10 mouse cellular contexts compared by ENCODE assay signal in the genomic region with DNA sequence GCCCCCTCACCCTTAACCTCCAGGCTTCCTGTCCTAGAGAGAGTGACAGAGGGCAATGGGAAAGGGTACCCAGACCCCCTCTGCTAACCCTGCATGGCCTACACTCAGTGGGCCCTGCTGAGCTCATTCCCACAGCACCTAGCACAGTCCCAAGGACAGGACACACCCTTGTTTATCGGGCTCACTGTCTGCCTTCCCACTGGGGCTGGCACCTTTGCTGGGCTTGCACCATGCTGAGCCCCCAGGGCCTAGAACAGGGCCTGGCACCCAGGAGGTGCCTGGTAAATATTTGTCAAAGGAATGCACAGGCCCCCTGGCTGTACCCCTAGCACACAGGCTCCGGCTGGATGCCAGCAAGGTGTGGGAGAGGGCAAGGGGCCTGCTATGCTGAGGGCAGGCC. TPM values are rescaled to one million over a fixed set of nuclear protein-coding genes. Genes with fewer than 3 reads are reported as not detected.
DNase-seq lines count a peak whose midpoint lies in the region; ATAC-seq and TF ChIP-seq lines count a peak whose summit lies in the region.
"Had no signal": no experiment of that assay in that cellular context is flagged by ENCODE, and none has a peak within 500 bp of the region (broad histone marks: within the 10 kb centered on the region; RNA-seq: fewer than 3 reads in every experiment).

No protein-coding gene starts in this region.

- DNase-seq in embryonic facial prominence, embryonic 10.5 days (ENCODE audit: low spot score), result no peak
- no peak for DNase-seq in hindbrain, embryonic 11.5 days (ENCODE audit: low spot score)
- DNase-seq in thymus, adult 2 months, result no peak
- DNase-seq in adrenal gland, adult 2 months, result no peak
- DNase-seq: lung, postnatal 36 days had no signal

- H3K4me1 ChIP-seq in embryonic facial prominence, embryonic 13.5 days, result peaks cover 81% of the 10 kb centered on the region
- H3K4me1 ChIP-seq in embryonic facial prominence, embryonic 10.5 days, result peaks cover 14% of the 10 kb centered on the region
- H3K4me1 ChIP-seq in hindbrain, embryonic 16.5 days (ENCODE audit: control insufficient read depth, insufficient read depth, low read depth, low read length), result peaks cover 55% of the 10 kb centered on the region
- no peaks in the 10 kb centered on the region for H3K4me1 ChIP-seq in hindbrain, embryonic 11.5 days (replicated peaks; ENCODE audit: control insufficient read depth, insufficient read depth, low read length)
- peaks cover 62% of the 10 kb centered on the region for H3K4me1 ChIP-seq in brown adipose tissue, adult 24 weeks (ENCODE audit: control insufficient read depth, insufficient read depth, insufficient read length, low read length)
- H3K4me1 ChIP-seq in forebrain, embryonic 16.5 days (replicated peaks; ENCODE audit: control insufficient read depth, insufficient read depth, low read length), result peaks cover 89% of the 10 kb centered on the region
- no peaks in the 10 kb centered on the region for H3K4me1 ChIP-seq in thymus, adult 2 months (replicated peaks; ENCODE audit: control insufficient read depth, insufficient read depth, low read length)

- peak overlapping the region; percentile 51; the same call in 1 of the 2 replicates for H3K27ac ChIP-seq in embryonic facial prominence, embryonic 13.5 days
- H3K27ac ChIP-seq in embryonic facial prominence, embryonic 10.5 days (replicated peaks), result no peak overlapping the region
- peak overlapping the region; percentile 55; the same call in 1 of the 2 replicates for H3K27ac ChIP-seq in hindbrain, embryonic 16.5 days (ENCODE audit: low read depth, low read length)
- no peak overlapping the region for H3K27ac ChIP-seq in hindbrain, embryonic 11.5 days (ENCODE audit: low read depth, low read length)
- peak overlapping the region; percentile 52 for H3K27ac ChIP-seq in brown adipose tissue, adult 24 weeks (replicated peaks; ENCODE audit: low read depth, low read length)
- peak overlapping the region; percentile 89 for H3K27ac ChIP-seq in forebrain, embryonic 16.5 days (ENCODE audit: low read length)
- no peak overlapping the region for H3K27ac ChIP-seq in thymus, adult 2 months (ENCODE audit: control insufficient read depth, insufficient read depth, low read length)

- H3K36me3 ChIP-seq in embryonic facial prominence, embryonic 13.5 days, result peaks cover 3% of the 10 kb centered on the region; the same call in 1 of the 2 replicates
- H3K36me3 ChIP-seq in embryonic facial prominence, embryonic 10.5 days (replicated peaks), result no peaks in the 10 kb centered on the region
- H3K36me3 ChIP-seq in hindbrain, embryonic 16.5 days (ENCODE audit: control insufficient read depth, insufficient read depth, low read length), result no peaks in the 10 kb centered on the region
- no peaks in the 10 kb centered on the region for H3K36me3 ChIP-seq in hindbrain, embryonic 11.5 days (ENCODE audit: control insufficient read depth, insufficient read depth, low read length)
- H3K36me3 ChIP-seq in forebrain, embryonic 16.5 days (ENCODE audit: control insufficient read depth, insufficient read depth), result no peaks in the 10 kb centered on the region
- H3K36me3 ChIP-seq in thymus, adult 2 months (ENCODE audit: control insufficient read depth, insufficient read depth, low read length), result no peaks in the 10 kb centered on the region

- peaks cover 95% of the 10 kb centered on the region for H3K27me3 ChIP-seq in embryonic facial prominence, embryonic 13.5 days
- H3K27me3 ChIP-seq in embryonic facial prominence, embryonic 10.5 days (replicated peaks; ENCODE audit: low read depth, poor library complexity, severe bottlenecking), result peaks cover 100% of the 10 kb centered on the region
- H3K27me3 ChIP-seq in hindbrain, embryonic 16.5 days (replicated peaks; ENCODE audit: control insufficient read depth, insufficient read depth, low read length), result peaks cover 38% of the 10 kb centered on the region
- H3K27me3 ChIP-seq in hindbrain, embryonic 11.5 days (ENCODE audit: control insufficient read depth, insufficient read depth, low read length), result peaks cover 93% of the 10 kb centered on the region
- H3K27me3 ChIP-seq in forebrain, embryonic 16.5 days (replicated peaks; ENCODE audit: control insufficient read depth, insufficient read depth, low read length), result peaks cover 2% of the 10 kb centered on the region
- no peaks in the 10 kb centered on the region for H3K27me3 ChIP-seq in thymus, adult 2 months (ENCODE audit: control insufficient read depth, insufficient read depth, low read length)

- WGBS in embryonic facial prominence, embryonic 13.5 days, result 60% methylated on average over 2 of the region's 2 CpGs
- WGBS in embryonic facial prominence, embryonic 10.5 days, result 67% methylated on average over 2 of the region's 2 CpGs
- 49% methylated on average over 2 of the region's 2 CpGs for WGBS in hindbrain, embryonic 16.5 days
- 59% methylated on average over 2 of the region's 2 CpGs for WGBS in hindbrain, embryonic 11.5 days
- 53% methylated on average over 2 of the region's 2 CpGs for WGBS in forebrain, embryonic 16.5 days
- WGBS in thymus, adult 2 months, result 94% methylated on average over 2 of the region's 2 CpGs

- no peaks in the 10 kb centered on the region for H3K9me3 ChIP-seq in embryonic facial prominence, embryonic 13.5 days
- no peaks in the 10 kb centered on the region for H3K9me3 ChIP-seq in embryonic facial prominence, embryonic 10.5 days
- H3K9me3 ChIP-seq in hindbrain, embryonic 16.5 days (ENCODE audit: control insufficient read depth, low read length), result no peaks in the 10 kb centered on the region
- no peaks in the 10 kb centered on the region for H3K9me3 ChIP-seq in hindbrain, embryonic 11.5 days (ENCODE audit: control insufficient read depth, low read length)
- no peaks in the 10 kb centered on the region for H3K9me3 ChIP-seq in forebrain, embryonic 16.5 days (ENCODE audit: control insufficient read depth, low read length)

- no peak overlapping the region for H3K4me2 ChIP-seq in embryonic facial prominence, embryonic 13.5 days
- H3K4me2 ChIP-seq in hindbrain, embryonic 16.5 days (ENCODE audit: low read length), result no peak overlapping the region
- H3K4me2 ChIP-seq in hindbrain, embryonic 11.5 days (replicated peaks; ENCODE audit: low read depth, low read length), result no peak overlapping the region
- H3K4me2 ChIP-seq in forebrain, embryonic 16.5 days (ENCODE audit: low read length), result 0 out of 2 replicates have a peak overlapping the region, but pooled peaks have one; percentile 0

- no peak for ATAC-seq in embryonic facial prominence, embryonic 13.5 days (ENCODE audit: insufficient number of reproducible peaks, insufficient read depth, low FRiP score, low TSS enrichment, low read depth)
- no peak for ATAC-seq in hindbrain, embryonic 16.5 days
- no peak for ATAC-seq in hindbrain, embryonic 11.5 days (ENCODE audit: low FRiP score)
- no peak for ATAC-seq in forebrain, embryonic 16.5 days
- ATAC-seq: intestine, postnatal 0 days had no signal

- H3K9ac ChIP-seq in embryonic facial prominence, embryonic 13.5 days, result peak overlapping the region; percentile 44; the same call in 1 of the 2 replicates
- H3K9ac ChIP-seq in hindbrain, embryonic 16.5 days (ENCODE audit: low read depth, low read length), result peak overlapping the region; percentile 4; the same call in 1 of the 2 replicates
- no peak overlapping the region for H3K9ac ChIP-seq in hindbrain, embryonic 11.5 days (ENCODE audit: low read depth, low read length)
- peak overlapping the region; percentile 14; the same call in 1 of the 2 replicates for H3K9ac ChIP-seq in forebrain, embryonic 16.5 days (replicated peaks; ENCODE audit: low read depth, low read length)

- no peak for TF ChIP-seq POLR2A in thymus, adult 2 months (IDR thresholded peaks at IDR 0.05; ENCODE audit: control insufficient read depth, extremely low read depth, insufficient read depth, low read length, poor library complexity)

- no peak overlapping the region for H3K4me3 ChIP-seq in embryonic facial prominence, embryonic 13.5 days
- no peak overlapping the region for H3K4me3 ChIP-seq in embryonic facial prominence, embryonic 10.5 days
- H3K4me3 ChIP-seq in hindbrain, embryonic 16.5 days (ENCODE audit: low read length), result no peak overlapping the region
- H3K4me3 ChIP-seq in hindbrain, embryonic 11.5 days (ENCODE audit: low read depth, low read length), result no peak overlapping the region
- no peak overlapping the region for H3K4me3 ChIP-seq in brown adipose tissue, adult 24 weeks (ENCODE audit: insufficient read depth, low read depth, low read length)
- no peak overlapping the region for H3K4me3 ChIP-seq in forebrain, embryonic 16.5 days (replicated peaks; ENCODE audit: low read length)
- no peak overlapping the region for H3K4me3 ChIP-seq in thymus, adult 2 months (ENCODE audit: control insufficient read depth, insufficient read depth, low read length)

- TF ChIP-seq CTCF in thymus, adult 2 months (IDR thresholded peaks at IDR 0.05; ENCODE audit: borderline replicate concordance, control insufficient read depth, extremely low read depth, insufficient read depth, low read length, poor library complexity), result no peak

RNA-seq across cellular contexts. Expression of gene Nfix, which starts 9.6 kb away (rescaled TPM):
- polyA plus RNA-seq in embryonic facial prominence, embryonic 13.5 days (2015; fragmentation: Nextera tagmentation; extraction: Ambion mirVana), result 37.0 and 42.9 TPM in 2 replicates
- polyA plus RNA-seq in embryonic facial prominence, embryonic 10.5 days (2016; fragmentation: Nextera tagmentation; extraction: Ambion mirVana), result 0.29 and 0.77 TPM in 2 replicates
- 94.3 and 109 TPM in 2 replicates for polyA plus RNA-seq in hindbrain, embryonic 16.5 days (2015; fragmentation: Nextera tagmentation; extraction: Ambion mirVana)
- polyA plus RNA-seq in hindbrain, embryonic 11.5 days (2014; fragmentation: Nextera tagmentation; extraction: Ambion mirVana), result 2.4 and 3.0 TPM in 2 replicates
- polyA plus RNA-seq in brown adipose tissue, adult 24 weeks (2012; ENCODE audit: insufficient read depth, insufficient read length, missing spikeins), result 74.6 and 78.4 TPM in 2 replicates
- 440 and 546 TPM in 2 replicates for polyA plus RNA-seq in forebrain, embryonic 16.5 days (2015; fragmentation: Nextera tagmentation; extraction: Ambion mirVana)
- polyA plus RNA-seq in thymus, adult 2 months (2012; rRNA removed), result 17.7 and 18.2 TPM in 2 replicates
- total RNA-seq in adrenal gland, adult 2 months (2021), result 100 to 1,000 TPM in 1 of 2 experiments, 10 to 100 TPM in 1; 91.3 to 113 TPM
- 47.0 and 59.9 TPM in 2 replicates for polyA plus RNA-seq in adrenal gland, adult 2 months (2012; rRNA removed)

RNA-seq across cellular contexts. Expression of gene Dand5, which starts 32.1 kb away (rescaled TPM):
- polyA plus RNA-seq in embryonic facial prominence, embryonic 13.5 days (2015; fragmentation: Nextera tagmentation; extraction: Ambion mirVana), result 7.0 TPM in 2 replicates
- 2.8 and 3.0 TPM in 2 replicates for polyA plus RNA-seq in embryonic facial prominence, embryonic 10.5 days (2016; fragmentation: Nextera tagmentation; extraction: Ambion mirVana)
- 15.4 and 17.1 TPM in 2 replicates for polyA plus RNA-seq in hindbrain, embryonic 16.5 days (2015; fragmentation: Nextera tagmentation; extraction: Ambion mirVana)
- 6.2 and 7.1 TPM in 2 replicates for polyA plus RNA-seq in hindbrain, embryonic 11.5 days (2014; fragmentation: Nextera tagmentation; extraction: Ambion mirVana)
- polyA plus RNA-seq in brown adipose tissue, adult 24 weeks (2012; ENCODE audit: insufficient read depth, insufficient read length, missing spikeins), result 7.2 and 9.4 TPM in 2 replicates
- polyA plus RNA-seq in forebrain, embryonic 16.5 days (2015; fragmentation: Nextera tagmentation; extraction: Ambion mirVana), result 8.2 and 8.7 TPM in 2 replicates
- 2.2 TPM in 2 replicates for polyA plus RNA-seq in thymus, adult 2 months (2012; rRNA removed)
- 10 to 100 TPM; 11.5 to 12.2 TPM for total RNA-seq in adrenal gland, adult 2 months (2021)
- polyA plus RNA-seq in adrenal gland, adult 2 months (2012; rRNA removed), result 5.1 and 7.0 TPM in 2 replicates

RNA-seq across cellular contexts. Expression of gene Gadd45gip1, which starts 40.8 kb away (rescaled TPM):
- 45.6 and 48.2 TPM in 2 replicates for polyA plus RNA-seq in embryonic facial prominence, embryonic 13.5 days (2015; fragmentation: Nextera tagmentation; extraction: Ambion mirVana)
- 45.2 and 47.3 TPM in 2 replicates for polyA plus RNA-seq in embryonic facial prominence, embryonic 10.5 days (2016; fragmentation: Nextera tagmentation; extraction: Ambion mirVana)
- 40.6 and 40.7 TPM in 2 replicates for polyA plus RNA-seq in hindbrain, embryonic 16.5 days (2015; fragmentation: Nextera tagmentation; extraction: Ambion mirVana)
- polyA plus RNA-seq in hindbrain, embryonic 11.5 days (2014; fragmentation: Nextera tagmentation; extraction: Ambion mirVana), result 36.0 and 37.2 TPM in 2 replicates
- 32.2 and 37.2 TPM in 2 replicates for polyA plus RNA-seq in brown adipose tissue, adult 24 weeks (2012; ENCODE audit: insufficient read depth, insufficient read length, missing spikeins)
- polyA plus RNA-seq in forebrain, embryonic 16.5 days (2015; fragmentation: Nextera tagmentation; extraction: Ambion mirVana), result 31.3 and 34.3 TPM in 2 replicates
- 52.9 and 60.6 TPM in 2 replicates for polyA plus RNA-seq in thymus, adult 2 months (2012; rRNA removed)
- total RNA-seq in adrenal gland, adult 2 months (2021), result 10 to 100 TPM; 72.6 to 74.9 TPM
- polyA plus RNA-seq in adrenal gland, adult 2 months (2012; rRNA removed), result 141 and 196 TPM in 2 replicates

RNA-seq across cellular contexts. Expression of gene Rad23a, which starts 49.9 kb away (rescaled TPM):
- 97.1 and 100 TPM in 2 replicates for polyA plus RNA-seq in embryonic facial prominence, embryonic 13.5 days (2015; fragmentation: Nextera tagmentation; extraction: Ambion mirVana)
- 112 and 122 TPM in 2 replicates for polyA plus RNA-seq in embryonic facial prominence, embryonic 10.5 days (2016; fragmentation: Nextera tagmentation; extraction: Ambion mirVana)
- 78.2 and 95.4 TPM in 2 replicates for polyA plus RNA-seq in hindbrain, embryonic 16.5 days (2015; fragmentation: Nextera tagmentation; extraction: Ambion mirVana)
- 88.6 and 91.3 TPM in 2 replicates for polyA plus RNA-seq in hindbrain, embryonic 11.5 days (2014; fragmentation: Nextera tagmentation; extraction: Ambion mirVana)
- polyA plus RNA-seq in brown adipose tissue, adult 24 weeks (2012; ENCODE audit: insufficient read depth, insufficient read length, missing spikeins), result 73.3 and 79.3 TPM in 2 replicates
- polyA plus RNA-seq in forebrain, embryonic 16.5 days (2015; fragmentation: Nextera tagmentation; extraction: Ambion mirVana), result 84.8 and 86.5 TPM in 2 replicates
- 109 and 117 TPM in 2 replicates for polyA plus RNA-seq in thymus, adult 2 months (2012; rRNA removed)
- total RNA-seq in adrenal gland, adult 2 months (2021), result 100 to 1,000 TPM; 122 to 141 TPM
- 128 and 131 TPM in 2 replicates for polyA plus RNA-seq in adrenal gland, adult 2 months (2012; rRNA removed)

RNA-seq across cellular contexts. Expression of gene Calr, which starts 56.2 kb away (rescaled TPM):
- 959 and 1,012 TPM in 2 replicates for polyA plus RNA-seq in embryonic facial prominence, embryonic 13.5 days (2015; fragmentation: Nextera tagmentation; extraction: Ambion mirVana)
- 758 and 801 TPM in 2 replicates for polyA plus RNA-seq in embryonic facial prominence, embryonic 10.5 days (2016; fragmentation: Nextera tagmentation; extraction: Ambion mirVana)
- 743 and 792 TPM in 2 replicates for polyA plus RNA-seq in hindbrain, embryonic 16.5 days (2015; fragmentation: Nextera tagmentation; extraction: Ambion mirVana)
- 837 and 845 TPM in 2 replicates for polyA plus RNA-seq in hindbrain, embryonic 11.5 days (2014; fragmentation: Nextera tagmentation; extraction: Ambion mirVana)
- 211 and 306 TPM in 2 replicates for polyA plus RNA-seq in brown adipose tissue, adult 24 weeks (2012; ENCODE audit: insufficient read depth, insufficient read length, missing spikeins)
- 610 and 631 TPM in 2 replicates for polyA plus RNA-seq in forebrain, embryonic 16.5 days (2015; fragmentation: Nextera tagmentation; extraction: Ambion mirVana)
- polyA plus RNA-seq in thymus, adult 2 months (2012; rRNA removed), result 182 and 186 TPM in 2 replicates
- total RNA-seq in adrenal gland, adult 2 months (2021), result 100 to 1,000 TPM; 684 to 730 TPM
- polyA plus RNA-seq in adrenal gland, adult 2 months (2012; rRNA removed), result 88.2 and 91.2 TPM in 2 replicates

Comparison
In these comparisons a context has a peak if more than half of its experiments do, and no peak if none do; other contexts are left out.
1. H3K27ac ChIP-seq: peak in embryonic facial prominence, embryonic 13.5 days (single experiment), hindbrain, embryonic 16.5 days (single experiment), brown adipose tissue, adult 24 weeks (single experiment) and forebrain, embryonic 16.5 days (single experiment); none in embryonic facial prominence, embryonic 10.5 days (single experiment), hindbrain, embryonic 11.5 days (single experiment) and thymus, adult 2 months (single experiment).